Mouse (Mus musculus): ENCODE results near the gene Pramel1. TPM values are rescaled to one million over a fixed set of nuclear protein-coding genes. Genes with fewer than 3 reads are reported as not detected.
A peak's percentile ranks its signal among the peaks of the same experiment; 100 is the strongest.

Pramel1 gene
- total and polyA plus RNA-seq, 3 experiments = not detected

DNA sequence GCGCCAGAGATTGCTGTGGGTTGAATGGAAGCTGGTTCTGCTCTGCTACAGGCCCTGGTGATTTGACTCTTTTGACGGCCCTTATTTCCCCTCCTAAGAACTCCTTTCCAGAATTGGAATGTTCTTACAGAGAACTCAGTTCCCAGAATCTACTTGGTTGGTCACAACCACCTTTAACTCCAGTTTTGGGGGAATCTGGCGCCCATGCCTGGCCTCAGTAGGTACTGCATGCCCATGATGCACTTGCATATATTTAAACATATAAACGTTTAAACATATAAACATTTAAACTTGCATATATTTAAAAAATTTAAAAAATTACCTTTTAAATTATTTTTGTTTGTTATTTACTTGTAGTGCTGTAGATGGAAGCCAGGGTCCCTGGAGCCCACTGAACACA is 10.6 kb upstream of the Pramel1 start:
- DNase-seq (ENCODE audit: extremely low read depth) = no peak
- no peak for TF ChIP-seq JUND (conservative IDR thresholded peaks at IDR 0.05; ENCODE audit: low read depth, low read length)
- no peak for TF ChIP-seq NELFE (IDR thresholded peaks at IDR 0.05; ENCODE audit: low read depth, low read length)
- TF ChIP-seq IRF4 (IDR thresholded peaks at IDR 0.05; ENCODE audit: low read depth, low read length) = no peak
- Histone ChIP-seq H3K79me2 (replicated peaks; ENCODE audit: control insufficient read depth, extremely low read depth, insufficient read depth, poor library complexity, severe bottlenecking) (no peaks in the 10 kb centered on the region), H3K27ac (ENCODE audit: insufficient read depth, low read depth) (no peak overlapping the region), H3K9ac (ENCODE audit: insufficient read depth, low read depth) (no peak overlapping the region), H3K4me2 (ENCODE audit: insufficient read depth, low read depth, poor library complexity, severe bottlenecking) (no peak overlapping the region), H3K27me3 (replicated peaks) (peaks cover 29% of the 10 kb centered on the region), H3K4me1 (ENCODE audit: control insufficient read depth in 1 of 2, insufficient read depth in 2 of 2) (no peaks in the 10 kb centered on the region), H3K36me3 (replicated peaks in 1 of 2; ENCODE audit: control insufficient read depth in 1 of 2, insufficient read depth in 1 of 2, low read length in 1 of 2) (no peaks in the 10 kb centered on the region), H3K4me3 (replicated peaks in 1 of 3; ENCODE audit: low read depth in 2 of 3, low read length in 2 of 3, poor library complexity in 1 of 3) (no peak overlapping the region), H3K9me3 (replicated peaks; ENCODE audit: low read length) (no peaks in the 10 kb centered on the region)
- in situ Hi-C loops (cut with MboI; ENCODE audit: low pct_ligation_motif_present, low pct_unique_long_range_greater_than_20kb, low sequenced_read_pairs) = no loop called here
- dilution Hi-C loops (cut with MboI; ENCODE audit: extremely low pct_ligation_motif_present, extremely low pct_unique_long_range_greater_than_20kb, low sequenced_read_pairs) = no loop called here

DNA sequence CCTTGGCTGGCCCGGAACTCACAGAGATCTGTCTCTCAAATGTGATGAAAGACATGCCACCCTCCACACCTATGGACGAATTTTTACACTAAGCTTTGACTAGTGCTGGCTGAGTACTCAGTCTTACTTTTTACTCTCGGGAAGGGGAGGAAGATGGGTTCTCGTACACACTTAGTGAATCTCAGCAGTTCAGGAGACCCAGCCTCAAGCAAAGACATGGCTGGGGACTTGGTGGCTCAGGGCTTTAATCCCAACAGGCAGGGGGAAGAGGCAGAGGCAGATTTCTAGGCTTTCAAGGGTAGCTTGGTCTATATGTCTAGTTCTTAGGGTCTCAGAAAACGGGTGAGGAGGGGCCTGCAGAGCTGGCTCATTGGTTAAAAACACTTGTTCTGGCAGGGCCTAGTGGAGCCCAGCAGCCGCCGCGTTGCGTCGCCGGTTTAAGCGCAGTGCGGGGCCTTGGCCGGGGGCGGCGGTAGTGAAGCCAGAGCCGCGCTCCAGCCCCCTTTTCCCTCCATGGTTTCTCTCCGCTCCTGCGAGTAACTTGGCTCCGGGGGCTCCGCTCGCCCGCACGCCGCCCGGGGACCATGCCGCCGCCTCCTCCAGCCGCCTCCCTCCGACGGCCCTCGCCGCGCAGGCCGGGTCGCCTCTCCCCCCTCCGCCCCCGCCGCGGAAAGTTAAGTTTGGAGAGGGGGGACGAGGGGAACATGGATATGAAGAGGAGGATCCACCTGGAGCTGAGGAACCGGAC is 5.1 kb upstream of the Pramel1 start:
- TF ChIP-seq SIN3A (IDR thresholded peaks at IDR 0.05; ENCODE audit: low read length) (no peak), E2F4 (IDR thresholded peaks at IDR 0.05; ENCODE audit: insufficient replicate concordance, low read depth, low read length) (no peak)
- dilution Hi-C loops (cut with MboI; ENCODE audit: extremely low pct_ligation_motif_present, extremely low pct_unique_long_range_greater_than_20kb, low sequenced_read_pairs) (no loop called here), in situ Hi-C loops (cut with MboI; ENCODE audit: low pct_ligation_motif_present, low pct_unique_long_range_greater_than_20kb, low sequenced_read_pairs) (no loop called here)
- DNase-seq (ENCODE audit: extremely low read depth) = no peak
- no peaks in the 10 kb centered on the region for H3K79me2 ChIP-seq (replicated peaks; ENCODE audit: control insufficient read depth, extremely low read depth, insufficient read depth, poor library complexity, severe bottlenecking)
- H3K4me2 ChIP-seq (ENCODE audit: insufficient read depth, low read depth, poor library complexity, severe bottlenecking) = no peak overlapping the region
- H3K4me1 ChIP-seq (ENCODE audit: control insufficient read depth in 1 of 2, insufficient read depth in 2 of 2) = no peaks in the 10 kb centered on the region
- H3K36me3 ChIP-seq (replicated peaks in 1 of 2; ENCODE audit: control insufficient read depth in 1 of 2, insufficient read depth in 1 of 2, low read length in 1 of 2) = no peaks in the 10 kb centered on the region
- H3K27ac ChIP-seq (ENCODE audit: insufficient read depth, low read depth) = no peak overlapping the region
- H3K4me3 ChIP-seq (replicated peaks in 1 of 3; ENCODE audit: low read depth in 2 of 3, low read length in 2 of 3, poor library complexity in 1 of 3) = no peak overlapping the region
- no peak overlapping the region for H3K9ac ChIP-seq (ENCODE audit: insufficient read depth, low read depth)
- peaks cover 6% of the 10 kb centered on the region for H3K27me3 ChIP-seq (replicated peaks)
- peaks cover 2% of the 10 kb centered on the region for H3K9me3 ChIP-seq (replicated peaks; ENCODE audit: low read length)

DNA sequence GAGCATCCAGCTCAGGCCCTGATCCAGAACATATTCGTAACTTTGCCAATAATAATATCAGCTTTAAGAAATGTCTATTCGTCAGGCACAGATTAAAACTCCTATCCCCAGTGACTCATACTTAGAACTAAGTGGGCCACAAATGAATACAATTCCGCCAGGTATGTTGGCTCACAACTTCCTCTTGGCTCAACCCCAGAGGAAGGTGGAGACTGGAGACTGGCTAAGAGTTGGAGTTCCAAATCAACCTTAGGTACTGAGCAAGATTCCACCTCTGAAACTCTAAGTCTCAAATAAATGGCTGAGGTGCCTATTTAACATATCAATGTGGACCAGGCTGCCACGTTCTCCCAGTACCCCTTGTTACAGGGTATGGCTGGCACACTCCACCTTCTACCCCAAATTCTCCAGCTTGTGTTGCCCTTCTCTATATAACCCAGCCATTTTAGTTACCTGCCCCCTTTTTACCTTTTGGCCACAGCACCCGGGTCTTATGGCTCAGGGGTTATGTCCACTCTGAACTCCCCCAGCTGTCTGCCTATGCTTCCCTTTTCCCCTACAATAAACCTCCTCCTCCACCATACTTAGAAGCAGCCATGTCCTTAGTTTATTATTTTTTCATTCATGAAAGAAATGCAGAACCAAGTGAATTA is 17.5 kb downstream of the Pramel1 start:
- peaks cover 12 to 24% of the 10 kb centered on the region in 2 experiments for H3K36me3 ChIP-seq (replicated peaks in 1 of 2; ENCODE audit: control insufficient read depth in 1 of 2, insufficient read depth in 1 of 2, low read length in 1 of 2)
- H3K27me3 ChIP-seq (replicated peaks) = peaks cover 6% of the 10 kb centered on the region
- no peak overlapping the region for H3K27ac ChIP-seq (ENCODE audit: insufficient read depth, low read depth)
- dilution Hi-C loops (cut with MboI; ENCODE audit: extremely low pct_ligation_motif_present, extremely low pct_unique_long_range_greater_than_20kb, low sequenced_read_pairs) = no loop called here
- H3K9me3 ChIP-seq (replicated peaks; ENCODE audit: low read length) = no peaks in the 10 kb centered on the region
- H3K9ac ChIP-seq (ENCODE audit: insufficient read depth, low read depth) = peak overlapping the region; percentile 91
- in situ Hi-C loops (cut with MboI; ENCODE audit: low pct_ligation_motif_present, low pct_unique_long_range_greater_than_20kb, low sequenced_read_pairs) = no loop called here
- peaks cover 14% of the 10 kb centered on the region for H3K79me2 ChIP-seq (replicated peaks; ENCODE audit: control insufficient read depth, extremely low read depth, insufficient read depth, poor library complexity, severe bottlenecking)
- TF ChIP-seq ZKSCAN1 (IDR thresholded peaks at IDR 0.05; ENCODE audit: borderline replicate concordance, low read depth, low read length) (no peak), IRF4 (IDR thresholded peaks at IDR 0.05; ENCODE audit: low read depth, low read length) (no peak), POLR2A (IDR thresholded peaks at IDR 0.05; ENCODE audit: low read depth, low read length) (no peak)
- H3K4me3 ChIP-seq (replicated peaks in 1 of 3; ENCODE audit: low read depth in 2 of 3, low read length in 2 of 3, poor library complexity in 1 of 3) = peak overlapping the region; percentile 62 to 75 (median 71)
- peak overlapping the region; percentile 98 for H3K4me2 ChIP-seq (ENCODE audit: insufficient read depth, low read depth, poor library complexity, severe bottlenecking)
- H3K4me1 ChIP-seq (ENCODE audit: control insufficient read depth in 1 of 2, insufficient read depth in 2 of 2) = peaks cover 0 to 10% of the 10 kb centered on the region in 2 experiments; a peak in 1 of 4 replicates
- DNase-seq (ENCODE audit: extremely low read depth) = no peak
